Mouse (Mus musculus) Muller cell, postnatal 12 days (primary cell): ENCODE measurements around the gene Zfp428.
"Not testable (repeated sequence)": the region's sequence is repeated elsewhere in the genome, so short reads cannot be mapped to it uniquely, and the experiment has no call there.

Experiments used
- DNase-seq: peaks from one replicate; pipeline ENCODE4 v3.0.0-alpha.2; 2015; ENCODE audit errors: inconsistent ontology term

Gene Zfp428

DNA sequence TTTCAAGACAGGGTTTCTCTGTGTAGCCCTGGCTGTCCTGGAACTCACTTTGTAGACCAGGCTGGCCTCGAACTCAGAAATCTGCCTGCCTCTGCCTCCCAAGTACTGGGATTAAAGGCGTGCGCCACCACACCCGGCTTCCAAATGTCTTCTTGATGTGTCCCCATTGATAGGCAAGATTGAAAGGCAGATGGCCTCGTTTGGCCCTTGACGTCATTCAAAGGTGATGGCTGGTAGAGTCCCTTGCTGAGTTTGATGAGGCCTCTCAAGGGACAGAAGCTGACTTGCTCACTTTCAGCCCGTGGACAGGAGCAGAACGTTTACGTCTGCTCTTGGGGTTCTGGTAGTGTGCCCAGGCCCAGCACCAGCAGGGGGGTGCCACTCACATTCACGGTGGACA is 13.2 kb downstream of the Zfp428 start:
- not testable (repeated sequence) for DNase-seq

DNA sequence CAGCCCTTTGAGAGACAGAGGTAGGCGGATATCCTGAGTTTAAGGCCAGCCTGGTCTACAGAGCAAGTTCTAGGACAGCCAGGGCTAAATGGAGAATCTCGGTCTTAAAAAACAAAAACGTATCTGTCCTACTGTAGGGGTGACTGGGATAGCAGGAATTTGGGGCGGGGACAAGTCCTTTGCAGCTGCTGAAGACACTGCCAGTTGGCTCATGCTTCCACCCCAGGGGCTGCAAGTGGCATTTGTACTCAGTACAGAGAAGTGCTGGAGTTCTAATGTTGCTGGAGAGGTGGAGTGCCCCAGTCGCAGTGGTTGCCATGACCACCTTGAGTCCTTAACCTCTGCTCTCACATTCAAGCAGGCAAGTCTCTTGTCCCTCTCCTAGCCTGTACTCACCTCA is 16.0 kb downstream of the Zfp428 start:
- peak; percentile 52 for DNase-seq

DNA sequence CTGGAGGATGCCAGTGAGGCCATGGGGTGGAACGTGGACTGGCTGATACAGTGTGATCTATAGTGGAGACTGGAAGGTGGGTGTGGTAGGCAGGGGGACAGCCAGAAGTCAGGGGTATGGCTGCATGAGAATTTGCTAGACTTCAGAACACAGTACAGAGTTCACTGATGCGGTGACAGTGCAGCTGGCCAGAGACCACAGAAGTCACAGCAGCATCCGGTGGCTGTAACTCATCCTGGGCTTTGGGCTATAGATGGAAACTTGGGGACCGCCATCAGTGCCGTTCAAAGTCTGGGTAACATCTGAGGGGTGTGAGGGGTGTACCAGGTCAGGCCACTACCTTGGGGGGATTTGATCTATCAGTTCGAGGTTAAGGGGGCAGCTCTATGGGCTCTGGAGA is 16.9 kb downstream of the Zfp428 start:
- no peak for DNase-seq

GRCm38 (mm10) chr7:24524978-24525377 is 18.2 kb downstream of the Zfp428 start:
- DNase-seq, result no peak

DNA sequence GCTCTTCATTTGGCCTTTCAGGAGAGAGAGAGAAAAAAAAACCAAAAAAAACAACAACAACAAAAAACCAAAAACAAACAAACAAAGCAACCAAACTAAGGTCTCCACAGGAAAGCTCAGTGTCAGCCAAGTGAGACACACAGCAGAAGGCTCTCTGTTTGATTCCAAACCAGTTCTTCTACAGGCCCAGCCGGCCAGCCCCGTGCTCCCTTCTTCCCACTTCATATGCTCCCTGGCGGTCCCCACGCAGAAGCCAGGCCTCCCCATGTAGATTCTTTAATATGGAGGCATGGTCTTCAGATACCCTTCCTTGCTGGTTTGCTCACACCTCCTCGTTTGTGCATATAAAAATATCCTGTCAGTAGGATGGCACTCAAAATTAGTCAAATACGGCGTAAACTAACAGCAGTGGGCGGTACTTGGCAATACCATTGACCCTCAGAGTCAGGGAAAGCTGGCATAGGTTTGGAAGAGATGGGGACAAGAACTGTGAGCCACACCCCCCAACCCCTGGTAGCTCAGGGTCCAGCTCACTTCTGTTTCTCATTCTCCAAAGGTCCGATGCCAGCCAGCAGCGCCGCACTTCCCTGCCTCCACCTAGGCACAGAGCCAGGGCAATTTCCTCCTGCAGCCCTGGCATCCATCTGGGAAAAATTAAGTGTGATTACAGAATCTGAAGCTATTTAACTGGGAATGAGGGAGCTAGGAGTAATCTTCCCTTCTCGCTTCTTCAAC is 19.0 kb downstream of the Zfp428 start:
- DNase-seq, result no peak

DNA sequence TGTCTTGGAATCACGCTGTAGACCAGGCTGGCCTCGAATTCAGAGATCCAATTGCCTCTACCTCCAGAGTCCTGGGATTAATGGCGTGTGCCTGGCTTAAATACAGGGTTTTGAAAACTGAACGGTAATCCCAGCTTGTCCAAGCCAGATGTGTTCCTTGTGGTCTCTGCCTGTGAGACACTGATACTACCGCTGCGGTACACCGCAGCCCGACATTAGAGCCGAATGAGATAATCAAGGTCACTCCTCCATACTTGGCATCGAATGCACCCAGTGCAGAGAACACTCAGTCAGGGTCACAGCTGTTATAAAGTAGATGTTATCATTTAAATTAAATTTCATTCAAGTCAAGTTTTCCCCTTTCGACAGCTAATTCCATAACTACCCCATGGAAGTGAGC is 22.1 kb downstream of the Zfp428 start:
- DNase-seq, result no peak

- DNase-seq, result no peak
Observed at GRCm38 (mm10) chr7:24529580-24529979, 22.8 kb downstream of the Zfp428 start.

DNA sequence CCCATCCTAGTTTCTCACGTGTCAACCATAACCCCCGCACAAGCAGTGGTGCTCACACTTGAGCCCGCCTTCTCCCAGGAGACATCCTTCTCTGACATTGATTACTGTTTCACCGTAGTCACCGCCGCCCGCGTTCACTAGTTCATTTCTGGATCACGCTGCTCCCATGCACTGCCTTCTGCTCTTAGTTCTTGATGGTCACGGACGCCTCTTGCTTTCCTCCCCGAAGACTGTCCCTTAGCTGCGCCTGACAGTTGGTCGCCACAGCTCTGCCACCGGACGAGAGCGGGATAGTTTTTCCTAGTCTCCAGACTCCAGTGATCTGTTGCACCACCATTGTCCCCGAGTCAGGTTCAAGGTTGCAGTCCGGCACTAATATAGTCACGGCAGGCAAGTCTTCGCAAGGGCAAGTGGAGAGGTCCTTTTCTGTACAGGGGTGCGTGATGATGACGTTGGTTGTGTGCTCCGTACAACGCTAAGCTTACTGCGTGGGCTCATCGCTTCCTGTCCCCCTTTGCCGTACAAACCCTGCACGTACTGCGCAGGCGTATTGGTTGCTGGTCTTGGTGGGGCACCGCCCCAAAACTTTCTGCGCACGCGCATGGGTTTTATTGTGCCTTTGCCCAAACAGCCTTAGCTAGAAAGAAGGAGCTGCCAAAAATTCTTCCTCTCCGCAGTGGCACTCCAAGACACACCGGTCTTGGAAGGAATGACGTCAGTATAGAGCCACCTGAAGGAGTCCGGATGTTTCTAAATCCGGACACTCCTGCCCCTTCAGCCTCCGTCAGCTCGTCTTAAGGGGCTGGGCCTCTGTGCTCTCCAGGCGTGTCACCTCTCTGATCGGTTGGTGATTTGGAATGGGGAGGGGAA is 23.5 kb downstream of the Zfp428 start, which contains the start of gene Irgq:
Irgq (plus strand) TSS at position 628 of the 870 bp plus-strand sequence.
- DNase-seq, result peak; percentile 98

DNA sequence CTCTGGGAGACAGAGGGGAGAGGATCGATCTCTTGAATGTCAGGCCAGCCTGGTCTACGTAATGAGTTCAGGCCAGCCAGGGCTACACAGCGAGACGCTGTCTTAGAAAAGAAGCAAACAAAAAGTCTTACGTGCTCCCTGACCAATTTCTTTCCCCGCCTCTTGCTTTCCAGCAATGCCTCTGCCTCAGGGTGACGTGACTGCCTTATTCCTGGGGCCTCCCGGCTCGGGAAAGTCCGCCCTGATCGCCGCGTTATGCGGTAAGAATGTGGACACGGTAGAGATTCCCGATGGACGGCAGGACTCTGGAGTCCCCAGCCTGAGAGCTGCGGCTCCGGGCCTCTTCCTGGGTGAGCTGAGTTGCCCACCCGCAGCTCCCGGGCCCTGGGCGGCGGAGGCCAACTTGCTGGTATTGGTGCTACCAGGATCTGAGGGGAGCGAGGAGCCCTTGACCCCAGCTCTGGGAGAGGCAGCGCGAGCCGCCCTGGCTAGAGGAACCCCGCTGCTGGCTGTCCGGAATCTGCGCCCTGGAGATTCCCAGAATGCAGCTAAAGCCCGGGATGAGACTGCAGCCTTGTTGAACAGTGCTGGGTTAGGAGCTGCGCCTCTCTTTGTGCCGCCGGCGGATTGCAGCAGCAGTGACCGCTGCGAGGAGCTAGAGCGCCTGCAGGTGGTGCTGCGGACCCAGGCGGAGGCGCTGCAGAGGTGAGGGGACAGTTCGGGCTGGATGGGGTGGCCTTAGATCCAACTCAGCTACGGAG is 24.6 kb downstream of the Zfp428 start:
- DNase-seq, result peak; percentile 80

GRCm38 (mm10) chr7:24533031-24533571 is 26.3 kb downstream of the Zfp428 start:
- no peak for DNase-seq

- no peak for DNase-seq
Observed at GRCm38 (mm10) chr7:24533806-24534205, 27.0 kb downstream of the Zfp428 start.

GRCm38 (mm10) chr7:24534301-24534700 is 27.5 kb downstream of the Zfp428 start:
- DNase-seq, result no peak

DNA sequence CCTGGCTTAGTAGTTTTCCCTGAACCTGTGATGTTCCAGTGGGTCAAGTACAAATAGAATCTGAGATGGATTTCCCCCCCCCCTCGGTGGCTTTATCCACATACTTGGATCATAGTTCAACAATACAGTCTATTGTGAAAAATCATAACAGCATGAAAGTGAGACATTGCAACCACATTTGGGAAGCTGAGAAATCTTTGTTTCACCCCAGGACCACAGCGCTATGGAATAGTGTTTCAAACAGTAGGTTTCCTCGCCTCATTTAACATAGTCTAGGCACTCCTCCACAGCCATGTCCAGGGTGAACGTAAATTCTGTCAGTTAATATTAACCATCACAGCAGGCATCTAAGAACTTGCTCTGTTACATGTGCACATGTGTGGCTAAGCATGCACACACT is 30.3 kb downstream of the Zfp428 start:
- DNase-seq, result peak; percentile 89

DNA sequence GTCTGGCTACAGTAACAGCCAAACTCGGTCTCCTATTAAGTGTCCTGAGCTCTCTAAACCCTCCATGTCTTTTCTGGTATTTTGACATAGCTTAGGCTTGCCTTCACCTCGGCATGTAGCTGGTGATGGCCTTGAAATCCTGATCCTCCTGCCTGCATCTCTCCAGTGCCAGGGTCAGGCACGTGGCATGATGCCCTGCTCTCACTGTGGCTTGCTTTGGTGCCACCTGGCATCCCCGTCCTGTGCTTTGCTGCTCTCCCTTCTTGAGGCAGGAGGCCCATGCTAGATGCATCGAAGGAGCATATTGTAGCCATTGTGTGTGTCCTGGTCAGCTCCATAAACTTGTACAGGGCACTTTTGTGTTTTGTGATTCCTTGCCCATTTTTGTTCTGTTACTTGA is 30.8 kb downstream of the Zfp428 start:
- DNase-seq, result no peak

DNA sequence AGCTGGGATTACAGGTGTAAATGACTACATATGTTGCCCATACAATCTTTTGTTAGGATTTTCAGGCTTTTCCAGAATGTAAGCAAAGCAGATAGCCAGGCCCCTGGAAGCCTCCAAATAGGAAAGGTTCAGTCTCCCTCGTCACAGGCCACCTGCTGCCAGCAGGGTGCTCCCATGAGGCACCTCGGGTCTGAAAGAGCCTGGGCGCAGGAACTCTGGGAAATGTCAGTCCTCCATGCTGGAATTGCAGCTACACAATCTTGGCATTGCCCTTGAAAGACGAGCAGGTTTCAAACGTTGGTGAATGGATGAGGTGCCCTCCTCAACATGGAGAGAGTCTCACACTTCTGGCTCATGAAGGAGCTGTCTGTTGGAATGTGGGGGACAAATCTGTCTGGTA is 31.3 kb downstream of the Zfp428 start:
- DNase-seq, result no peak

DNA sequence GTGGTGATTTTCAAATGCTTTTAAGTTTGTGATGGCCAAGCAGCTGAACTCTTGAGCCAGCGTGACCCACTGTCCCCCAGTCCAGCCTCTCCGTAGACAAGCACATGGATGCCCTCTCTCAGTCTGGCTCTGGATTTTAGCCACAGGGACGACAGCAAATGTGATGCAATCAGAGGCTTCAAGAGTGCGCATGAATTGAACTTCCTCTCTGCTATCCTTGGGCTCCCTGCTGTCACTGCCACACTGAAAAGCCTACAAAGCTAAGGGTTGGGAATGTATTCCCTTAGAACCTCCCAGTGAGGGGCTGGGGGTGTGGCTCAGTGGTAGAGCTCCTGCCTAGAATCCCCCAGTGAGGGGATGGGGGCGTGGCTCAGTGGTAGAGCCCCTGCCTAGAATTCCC is 31.9 kb downstream of the Zfp428 start:
- DNase-seq, result no peak

DNA sequence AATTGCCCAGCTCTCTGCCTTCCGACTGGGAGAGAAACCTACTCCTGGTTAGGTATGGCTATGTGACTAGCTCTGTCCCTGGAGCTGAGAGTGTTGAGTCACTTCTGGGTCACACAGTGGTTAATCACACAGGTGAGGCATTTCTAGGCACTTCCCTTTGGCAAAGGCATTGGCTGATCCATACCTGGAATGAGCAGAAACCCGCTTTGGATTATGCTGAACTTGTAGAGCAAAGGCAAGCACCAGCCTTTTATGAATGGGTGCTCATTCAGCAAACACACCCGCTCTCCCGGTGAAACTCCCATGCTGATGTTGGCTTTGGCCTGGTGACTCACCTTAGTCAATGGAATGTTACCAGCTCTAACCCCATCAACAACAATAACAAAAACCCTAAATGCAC is 32.9 kb downstream of the Zfp428 start:
- DNase-seq, result no peak

DNA sequence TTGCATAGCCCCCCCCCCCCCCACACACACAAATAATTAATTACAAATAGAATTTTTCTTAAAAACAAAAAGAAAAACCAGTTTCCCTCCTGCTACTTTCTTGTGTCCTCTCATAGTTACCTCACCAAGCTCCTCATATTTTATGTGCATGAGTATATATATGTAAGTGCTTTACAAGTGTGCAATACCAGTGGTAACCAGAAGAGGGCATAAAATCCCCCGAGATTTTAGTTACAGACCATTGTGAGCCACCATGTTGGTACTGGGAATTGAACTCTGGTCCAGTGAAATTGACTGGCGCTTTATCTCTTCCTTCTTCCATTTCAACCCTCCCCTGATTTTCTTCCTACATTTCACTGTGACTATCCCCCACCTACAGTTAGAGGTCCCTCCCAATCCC is 37.7 kb downstream of the Zfp428 start:
- no peak for DNase-seq

- DNase-seq, result no peak
Observed at GRCm38 (mm10) chr7:24546068-24546614, 39.3 kb downstream of the Zfp428 start, which contains the start of the genes Pinlyp and Xrcc1. Gene Pinlyp, minus strand, starts transcription at chr7:24546118. Gene Xrcc1, plus strand, starts transcription at chr7:24546289.

DNA sequence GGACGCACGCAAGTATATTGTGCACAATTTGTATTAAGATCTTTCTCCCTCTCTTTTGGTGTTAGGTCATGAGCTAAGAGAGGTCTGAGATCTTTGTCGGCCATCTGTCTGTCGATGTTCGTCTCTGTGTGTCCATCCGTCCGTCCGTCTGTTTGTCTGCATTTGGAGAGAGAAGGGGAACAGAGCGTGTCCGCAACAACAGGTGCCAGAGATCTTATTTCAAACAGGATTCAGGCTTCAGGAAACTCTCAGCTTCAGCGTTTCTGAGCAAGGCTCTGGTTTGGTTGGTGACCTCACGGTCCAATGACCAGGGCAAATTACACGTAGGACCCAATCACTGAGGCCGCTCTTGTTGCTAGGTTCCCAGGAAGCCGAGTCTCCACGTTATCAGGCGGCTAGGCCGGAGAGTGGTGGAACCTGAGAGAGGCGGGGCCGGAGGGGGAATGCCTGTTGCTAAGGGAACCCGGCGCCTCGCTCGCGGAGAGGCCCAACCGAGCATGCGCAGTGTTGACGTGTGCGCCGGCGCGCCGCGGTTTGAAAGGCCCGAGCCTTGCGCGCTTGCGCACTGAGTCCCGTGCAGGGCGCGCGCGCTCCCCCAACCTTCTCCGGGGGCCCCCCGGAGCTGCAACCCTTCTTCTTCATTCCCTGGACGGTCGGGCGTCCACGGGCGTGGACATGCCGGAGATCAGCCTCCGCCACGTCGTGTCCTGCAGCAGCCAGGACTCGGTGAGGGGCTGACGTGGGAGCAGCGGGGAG is 40.0 kb downstream of the Zfp428 start:
- peak; percentile 99 for DNase-seq

- DNase-seq, result no peak
Observed at GRCm38 (mm10) chr7:24547534-24548036, 40.8 kb downstream of the Zfp428 start.
